In the genomic region with DNA sequence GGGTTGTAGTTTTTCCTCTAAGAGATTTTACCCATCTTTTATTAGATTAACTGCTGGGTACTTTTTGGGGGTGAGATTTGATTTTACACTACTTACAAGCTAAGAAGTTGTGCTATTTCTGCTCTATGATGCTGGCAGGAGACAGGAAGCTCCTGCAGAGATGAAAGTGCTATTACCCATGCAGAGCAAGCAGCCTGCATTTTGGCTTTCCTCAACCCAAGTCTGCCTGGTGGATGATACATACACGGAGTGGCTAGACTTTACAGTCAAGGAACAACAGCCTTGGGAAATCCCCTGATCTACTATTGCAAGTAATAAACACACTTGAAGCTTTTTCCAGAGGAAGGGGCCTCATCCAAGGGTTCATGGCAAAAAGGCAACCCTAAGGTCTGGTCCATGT, we compare ENCODE assay signal across 20 mouse cellular contexts.
A peak's percentile ranks its signal among the peaks of the same experiment; 100 is the strongest.
DNase-seq lines count a peak whose midpoint lies in the region; ATAC-seq lines count a peak whose summit lies in the region.
"Had no signal": no experiment of that assay in that cellular context is flagged by ENCODE, and none has a peak within 500 bp of the region (broad histone marks: within the 10 kb centered on the region; RNA-seq: fewer than 3 reads in every experiment).

No protein-coding gene starts in this region.

- H3K9me3 ChIP-seq in midbrain, embryonic 10.5 days (replicated peaks) = no peaks in the 10 kb centered on the region
- no peaks in the 10 kb centered on the region for H3K9me3 ChIP-seq in hindbrain, embryonic 11.5 days (ENCODE audit: control insufficient read depth, low read length)
- H3K9me3 ChIP-seq: embryonic facial prominence, embryonic 10.5 days; forebrain, embryonic 15.5 days; hindbrain, embryonic 10.5 days; neural tube, embryonic 15.5 days had no signal

- 45% methylated on average over 1 of the region's 1 CpGs for WGBS in midbrain, embryonic 10.5 days
- 39% methylated on average over 1 of the region's 1 CpGs for WGBS in hindbrain, embryonic 11.5 days

- no peak overlapping the region for H3K4me2 ChIP-seq in hindbrain, embryonic 11.5 days (replicated peaks; ENCODE audit: low read depth, low read length)
- H3K4me2 ChIP-seq: forebrain, embryonic 15.5 days; heart, embryonic 11.5 days; neural tube, embryonic 15.5 days had no signal

- DNase-seq in CD4-positive, CD25-positive, alpha-beta regulatory T cell, adult 2 months (ENCODE audit: low read depth, low spot score) = peak; percentile 51
- DNase-seq in T-cell, adult 2 months (ENCODE audit: low spot score) = peak; percentile 59
- peak; percentile 3 for DNase-seq in mesoderm, embryonic 11.5 days (ENCODE audit: low read depth, low spot score)
- DNase-seq in thymus, postnatal 25 days = peak; percentile 44
- no peak for DNase-seq in embryo, embryonic 10.5 days (ENCODE audit: low spot score)
- DNase-seq in left cerebral cortex, adult 18-20 months (ENCODE audit: low spot score in 2 of 2) = no peak
- DNase-seq in midbrain, embryonic 10.5 days (ENCODE audit: low spot score) = no peak
- DNase-seq in hindbrain, embryonic 11.5 days (ENCODE audit: low spot score) = no peak
- DNase-seq: adrenal gland, postnatal 14 days; cerebellum, adult 9-10 months; kidney, adult 2 months had no signal

- no peaks in the 10 kb centered on the region for H3K27me3 ChIP-seq in midbrain, embryonic 10.5 days (ENCODE audit: low read depth, poor library complexity, severe bottlenecking)
- H3K27me3 ChIP-seq in hindbrain, embryonic 11.5 days (ENCODE audit: control insufficient read depth, insufficient read depth, low read length) = no peaks in the 10 kb centered on the region
- H3K27me3 ChIP-seq: forebrain, embryonic 15.5 days; neural tube, embryonic 15.5 days had no signal

- no peaks in the 10 kb centered on the region for H3K36me3 ChIP-seq in midbrain, embryonic 10.5 days
- no peaks in the 10 kb centered on the region for H3K36me3 ChIP-seq in hindbrain, embryonic 11.5 days (ENCODE audit: control insufficient read depth, insufficient read depth, low read length)
- H3K36me3 ChIP-seq: embryonic facial prominence, embryonic 10.5 days; forebrain, embryonic 15.5 days; hindbrain, embryonic 10.5 days; neural tube, embryonic 15.5 days had no signal

- no peak for ATAC-seq in hindbrain, embryonic 11.5 days (ENCODE audit: low FRiP score)
- ATAC-seq: forebrain, embryonic 15.5 days; hindbrain, postnatal 0 days; lung, postnatal 0 days; midbrain, embryonic 16.5 days had no signal

- H3K9ac ChIP-seq in hindbrain, embryonic 11.5 days (ENCODE audit: low read depth, low read length) = no peak overlapping the region
- H3K9ac ChIP-seq: forebrain, embryonic 15.5 days; neural tube, embryonic 15.5 days had no signal

- no peak overlapping the region for H3K27ac ChIP-seq in midbrain, embryonic 10.5 days (replicated peaks)
- H3K27ac ChIP-seq in hindbrain, embryonic 11.5 days (ENCODE audit: low read depth, low read length) = no peak overlapping the region
- H3K27ac ChIP-seq: embryonic facial prominence, embryonic 10.5 days; forebrain, embryonic 15.5 days; hindbrain, embryonic 10.5 days; hindbrain, postnatal 0 days; kidney, postnatal 0 days; neural tube, embryonic 15.5 days had no signal

- H3K4me3 ChIP-seq in midbrain, embryonic 10.5 days = no peak overlapping the region
- H3K4me3 ChIP-seq in hindbrain, embryonic 11.5 days (ENCODE audit: low read depth, low read length) = no peak overlapping the region
- H3K4me3 ChIP-seq: embryonic facial prominence, embryonic 10.5 days; forebrain, embryonic 15.5 days; hindbrain, embryonic 10.5 days; neural tube, embryonic 15.5 days had no signal

- no peaks in the 10 kb centered on the region for H3K4me1 ChIP-seq in midbrain, embryonic 10.5 days
- H3K4me1 ChIP-seq in hindbrain, embryonic 11.5 days (replicated peaks; ENCODE audit: control insufficient read depth, insufficient read depth, low read length) = no peaks in the 10 kb centered on the region
- H3K4me1 ChIP-seq: embryonic facial prominence, embryonic 10.5 days; forebrain, embryonic 15.5 days; hindbrain, embryonic 10.5 days; neural tube, embryonic 15.5 days had no signal

Comparison
In these comparisons a context has a peak if more than half of its experiments do, and no peak if none do; other contexts are left out.
1. DNase-seq: peak in CD4-positive, CD25-positive, alpha-beta regulatory T cell, adult 2 months (single experiment), T-cell, adult 2 months (single experiment), mesoderm, embryonic 11.5 days (single experiment) and thymus, postnatal 25 days (single experiment); none in embryo, embryonic 10.5 days (single experiment), left cerebral cortex, adult 18-20 months (0 of 2), midbrain, embryonic 10.5 days (single experiment) and hindbrain, embryonic 11.5 days (single experiment).